Mouse (Mus musculus) c-Kit-positive CD71-positive TER-119-negative erythroid progenitor cells, embryonic 14.5 days (primary cell): ENCODE results near the gene 9430038I01Rik.
"Not testable (repeated sequence)": the region's sequence is repeated elsewhere in the genome, so short reads cannot be mapped to it uniquely, and the experiment has no call there.

Source experiments
- DNase-seq: peaks from one replicate; pipeline ENCODE4 v3.0.0-alpha.2; 2013; ENCODE audit warnings: low read depth

Gene 9430038I01Rik

DNA sequence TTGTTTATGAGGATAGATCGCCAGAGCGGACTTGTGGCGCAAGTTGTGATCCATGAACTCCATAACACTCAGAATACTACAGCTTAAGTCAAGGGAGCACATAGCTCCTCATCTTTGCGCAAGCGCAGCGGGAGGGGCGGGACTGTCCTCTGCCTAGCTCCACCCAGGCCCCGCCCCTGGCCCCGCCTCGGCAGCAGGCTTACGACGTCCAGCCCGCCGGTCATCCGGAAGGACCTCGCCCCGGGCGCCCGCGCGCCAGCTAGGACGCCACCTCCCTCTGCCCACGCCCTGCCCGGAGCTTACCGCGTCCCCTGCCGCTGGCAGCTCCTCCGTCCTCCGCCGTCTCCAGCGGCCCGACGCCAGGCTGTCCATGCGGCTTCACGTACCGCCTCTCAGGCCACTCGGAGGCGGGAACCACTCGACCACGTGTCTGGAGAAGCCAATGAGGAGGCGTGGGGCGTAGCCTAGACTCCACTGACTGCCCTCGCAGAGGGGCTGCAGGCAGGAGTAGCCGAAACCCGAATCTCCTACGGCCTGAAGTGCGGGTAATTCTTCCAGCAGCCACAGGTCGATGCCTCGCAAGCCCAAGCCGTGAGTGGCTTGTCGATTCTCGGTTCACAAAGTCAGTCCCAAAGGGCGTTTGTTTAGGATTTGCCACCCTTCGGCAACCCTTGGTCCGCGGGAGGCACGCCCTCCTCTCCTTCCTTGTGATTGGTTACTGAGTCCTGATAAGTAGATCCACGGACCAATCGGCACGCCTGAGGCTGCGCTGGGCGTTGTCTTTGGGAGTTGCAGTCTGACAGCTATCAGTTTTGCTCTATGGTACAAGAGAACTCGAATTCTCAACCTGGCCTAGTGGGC is at the start of gene 9430038I01Rik:
Gene 9430038I01Rik (minus strand): TSS at position 426 of the 861 bp plus-strand sequence.
- DNase-seq = peak; percentile 89

DNA sequence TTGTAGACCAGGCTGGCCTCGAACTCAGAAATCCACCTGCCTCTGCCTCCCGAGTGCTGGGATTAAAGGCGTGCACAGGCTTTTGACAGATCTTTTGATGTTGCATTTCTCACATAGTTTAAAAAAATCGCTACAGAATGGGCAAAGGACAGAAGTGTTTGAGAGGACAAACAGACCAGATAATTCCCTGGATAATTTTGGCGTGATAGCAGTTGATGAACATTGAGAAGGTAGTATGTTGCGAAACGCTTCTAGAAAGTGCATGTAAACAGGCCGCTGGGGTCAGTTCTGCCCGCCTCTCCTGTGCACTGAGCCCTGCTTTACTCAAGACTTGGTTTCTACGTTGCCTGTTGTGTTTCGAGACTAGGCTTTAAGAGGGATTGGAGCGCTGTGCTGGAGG is 34.8 kb upstream of the 9430038I01Rik start:
- no peak for DNase-seq

DNA sequence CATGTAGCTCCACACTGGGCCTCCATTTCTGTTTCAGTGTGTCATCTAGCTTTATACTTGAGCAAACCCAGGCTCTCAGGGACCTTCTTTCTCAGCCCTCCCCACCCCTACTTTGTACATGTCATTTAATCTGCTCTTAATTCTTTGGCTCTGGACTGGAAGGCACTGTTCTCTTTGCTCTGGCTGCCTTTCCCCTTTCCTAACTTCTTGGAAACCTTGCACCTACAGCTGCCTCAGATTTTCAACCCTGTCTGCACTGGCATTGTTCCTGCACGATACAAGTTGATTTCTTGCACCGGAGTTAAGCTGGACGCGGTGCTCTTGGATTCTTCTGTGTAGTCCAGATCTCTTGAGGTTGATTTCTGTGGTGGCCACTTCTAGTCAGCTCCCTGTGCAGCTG is 32.4 kb upstream of the 9430038I01Rik start:
- no peak for DNase-seq

- not testable (repeated sequence) for DNase-seq
Measured at GRCm38 (mm10) chr7:137438962-137439361, 28.4 kb upstream of the 9430038I01Rik start.

GRCm38 (mm10) chr7:137438179-137438550 is 27.6 kb upstream of the 9430038I01Rik start:
- DNase-seq = peak; percentile 22

- peak; percentile 95 for DNase-seq
Measured at GRCm38 (mm10) chr7:137437440-137438178, 27.0 kb upstream of the 9430038I01Rik start, which contains the start of gene Glrx3. Gene Glrx3 (plus strand): TSS chr7:137437614.

DNA sequence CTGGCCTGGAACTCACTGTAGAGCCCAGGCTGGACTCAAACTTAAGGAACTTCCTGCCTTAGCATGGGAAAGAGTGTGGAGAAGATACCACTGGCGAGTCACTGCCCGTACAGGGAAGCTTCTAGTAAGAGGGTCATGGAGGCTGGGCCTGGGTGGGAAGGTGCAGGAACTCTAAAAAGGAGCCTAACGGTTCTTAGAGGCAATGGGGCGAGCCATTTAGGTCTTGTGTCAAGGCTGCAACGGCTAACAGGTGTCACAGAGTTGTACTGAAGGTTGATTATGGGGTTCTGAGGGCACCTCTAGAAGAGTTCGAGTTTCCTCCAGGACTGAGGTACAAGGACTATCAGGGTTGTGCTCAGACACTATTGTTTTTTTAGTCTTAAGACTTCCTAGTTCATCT is 26.3 kb upstream of the 9430038I01Rik start:
- DNase-seq = no peak

GRCm38 (mm10) chr7:137431769-137432603 is 21.4 kb upstream of the 9430038I01Rik start:
- DNase-seq = no peak

- DNase-seq = no peak
Measured at GRCm38 (mm10) chr7:137426693-137427092, 16.1 kb upstream of the 9430038I01Rik start.

DNA sequence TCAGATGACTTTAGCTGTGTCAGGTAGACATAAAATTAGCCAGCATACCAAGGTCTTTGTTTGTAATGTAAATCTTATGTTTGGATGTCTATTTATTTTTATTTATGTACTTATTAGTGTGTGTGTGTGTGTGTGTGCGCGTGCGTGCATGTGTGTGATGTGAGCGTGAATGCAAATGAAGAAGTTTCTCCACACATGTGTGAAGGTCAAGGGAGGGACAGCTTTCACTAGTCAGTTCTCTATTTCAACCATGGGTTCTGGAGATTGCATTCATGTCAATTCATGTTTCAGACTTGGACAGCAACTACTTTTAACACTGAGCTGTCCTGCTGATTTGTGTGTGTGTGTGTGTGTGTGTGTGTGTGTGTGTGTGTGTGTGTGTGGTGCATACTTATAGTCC is 10.7 kb upstream of the 9430038I01Rik start:
- DNase-seq = no peak

DNA sequence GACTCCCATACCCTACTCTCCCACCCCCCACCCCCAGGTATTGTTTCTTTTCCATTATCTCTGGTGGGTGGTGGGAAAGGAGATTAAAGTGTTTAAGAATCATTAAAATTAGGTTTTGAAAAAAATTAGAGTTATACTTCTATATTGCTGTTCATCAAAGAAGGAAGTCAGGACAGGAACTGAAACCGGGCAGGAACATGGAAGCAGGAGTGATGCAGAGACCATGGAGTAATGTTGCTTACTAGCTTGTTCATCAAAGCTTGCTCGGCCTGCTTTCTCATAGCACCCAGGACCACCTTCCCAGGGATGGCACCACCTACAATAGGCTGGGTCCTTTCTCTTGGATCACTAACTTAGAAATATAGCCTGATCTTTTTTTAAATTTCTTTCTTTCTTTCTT is 10.0 kb upstream of the 9430038I01Rik start:
- DNase-seq = no peak

- no peak for DNase-seq
Measured at GRCm38 (mm10) chr7:137414710-137415109, 4.1 kb upstream of the 9430038I01Rik start.

DNA sequence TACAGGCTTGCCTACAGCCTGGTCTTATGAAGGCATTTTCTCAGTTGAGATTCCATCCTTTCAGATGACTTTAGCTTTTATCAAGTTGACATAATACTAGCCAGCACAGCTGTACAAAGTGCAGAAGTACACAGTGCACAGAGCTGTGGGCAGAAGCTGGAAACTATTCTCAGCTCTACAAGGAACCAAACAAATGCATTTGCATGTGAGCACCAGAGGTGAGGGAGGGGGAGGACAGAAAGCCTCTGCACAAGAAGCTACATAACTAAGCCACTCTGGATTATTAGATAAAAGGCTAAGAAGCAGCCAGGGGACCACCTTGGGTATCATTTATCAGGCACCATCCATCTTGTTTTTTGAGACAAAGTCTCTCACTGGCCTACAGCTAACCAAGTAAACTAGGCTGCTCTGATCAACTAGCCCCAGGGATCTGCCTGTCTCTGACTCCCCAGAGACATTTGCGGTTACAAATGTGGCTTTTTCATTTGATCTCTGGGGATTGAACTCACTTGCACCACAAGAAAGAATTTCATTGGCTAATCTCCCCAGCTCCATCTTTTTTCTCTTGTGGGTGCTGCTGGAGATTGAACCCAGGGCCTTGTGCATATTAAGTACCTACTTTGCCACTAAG is 3.0 kb downstream of the 9430038I01Rik start:
- DNase-seq = no peak

DNA sequence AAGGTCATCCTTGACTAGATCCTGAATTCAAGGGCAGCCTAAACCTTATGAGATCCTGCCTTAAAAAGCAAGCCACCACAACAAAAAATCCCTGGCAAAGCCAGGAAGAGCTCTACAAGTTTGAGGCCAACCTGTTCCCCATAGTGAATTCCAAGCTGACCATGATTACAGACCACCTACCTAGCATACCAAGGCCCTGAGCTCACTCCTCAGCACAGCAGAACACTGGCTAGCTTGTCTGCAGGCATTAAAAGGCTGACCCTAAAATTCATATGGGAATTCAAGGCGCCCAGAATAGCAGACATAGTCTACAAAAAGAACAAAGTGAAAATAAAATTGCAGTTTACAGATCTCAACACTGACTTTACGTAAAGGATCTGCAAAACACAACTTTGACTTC is 6.4 kb downstream of the 9430038I01Rik start:
- no peak for DNase-seq

GRCm38 (mm10) chr7:137398973-137399372 is 11.6 kb downstream of the 9430038I01Rik start:
- no peak for DNase-seq

GRCm38 (mm10) chr7:137397361-137397910 is 13.1 kb downstream of the 9430038I01Rik start:
- no peak for DNase-seq

DNA sequence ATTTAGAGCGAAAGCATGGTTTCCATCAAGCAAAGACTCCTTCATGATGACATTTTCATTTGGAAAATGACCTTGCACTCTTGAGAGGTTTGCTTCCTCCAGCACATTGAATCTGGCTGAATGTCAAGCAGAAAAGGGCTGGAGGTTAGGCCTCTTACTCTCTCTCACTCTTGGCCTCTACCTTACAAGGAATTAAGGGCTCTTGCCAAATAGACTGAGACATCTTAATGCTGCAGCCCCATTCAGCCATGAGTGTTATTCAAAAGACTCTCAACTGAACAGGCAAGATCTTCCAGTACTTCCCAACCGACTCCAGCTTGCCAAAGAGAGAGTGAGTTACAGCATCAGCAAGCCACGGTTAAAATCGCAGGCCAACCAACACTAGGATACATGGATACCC is 15.1 kb downstream of the 9430038I01Rik start:
- DNase-seq = no peak

GRCm38 (mm10) chr7:137387863-137388262 is 22.7 kb downstream of the 9430038I01Rik start:
- no peak for DNase-seq

- DNase-seq = no peak
Measured at GRCm38 (mm10) chr7:137374996-137375395, 35.6 kb downstream of the 9430038I01Rik start.

GRCm38 (mm10) chr7:137371770-137372169 is 38.8 kb downstream of the 9430038I01Rik start:
- no peak for DNase-seq

DNA sequence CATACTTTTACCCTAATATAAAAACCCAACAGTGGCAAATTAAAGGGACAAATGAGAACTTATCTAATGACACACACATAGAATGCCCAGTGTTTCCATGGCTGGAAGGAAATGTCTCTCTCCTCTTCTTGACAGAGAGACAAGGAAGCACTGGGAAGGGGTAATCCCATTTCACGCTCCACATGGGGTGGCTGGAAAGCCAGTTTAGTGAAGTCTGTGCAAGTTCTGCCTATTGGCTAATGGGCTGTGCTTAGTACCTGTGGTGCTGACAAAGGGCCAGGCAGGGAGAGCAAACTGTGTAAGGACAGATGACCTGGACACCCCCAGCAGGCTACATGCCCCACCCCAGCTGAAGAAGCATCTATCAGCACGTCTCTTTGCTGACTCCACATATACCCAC is 40.4 kb downstream of the 9430038I01Rik start:
- no peak for DNase-seq
